Mouse (Mus musculus) hindbrain, embryonic 16.5 days (tissue): ENCODE data around the gene Npc2. TPM values are rescaled to one million over a fixed set of nuclear protein-coding genes. Genes with fewer than 3 reads are reported as not detected.
A peak's percentile ranks its signal among the peaks of the same experiment; 100 is the strongest.

Experiments
- ATAC-seq: fragments of 200-750 bp; cut with Nextera tagmentation; 2 replicates; pipeline ENCODE4 v1.8.0; 2017; ENCODE audit warnings: moderate TSS enrichment, moderate library complexity
- H3K27ac ChIP-seq: fragments of 300-500 bp; sonication (generic); 2 replicates; pipeline ENCODE4 v1.5.1; 2014; ENCODE audit warnings: low read depth, mild to moderate bottlenecking, control low read depth, low read length, moderate library complexity
- H3K27me3 ChIP-seq: fragments of 300-500 bp; sonication (generic); replicated peaks from 2 replicates; pipeline ENCODE4 v1.6.1; 2014; ENCODE audit warnings: low read length; ENCODE audit not compliant: control insufficient read depth, insufficient read depth
- H3K36me3 ChIP-seq: fragments of 300-500 bp; sonication (generic); 2 replicates; pipeline ENCODE4 v1.6.1; 2014; ENCODE audit warnings: mild to moderate bottlenecking, low read length, moderate library complexity, mixed read lengths; ENCODE audit not compliant: control insufficient read depth, insufficient read depth
- H3K4me1 ChIP-seq: fragments of 300-500 bp; sonication (generic); 2 replicates; pipeline ENCODE4 v1.6.1; 2014; ENCODE audit warnings: low read depth, low read length; ENCODE audit not compliant: control insufficient read depth, insufficient read depth
- H3K4me2 ChIP-seq: fragments of 300-500 bp; sonication (generic); 2 replicates; pipeline ENCODE4 v1.6.1; 2014; ENCODE audit warnings: mild to moderate bottlenecking, low read length, control low read depth, moderate library complexity
- H3K4me3 ChIP-seq: fragments of 300-500 bp; sonication (generic); 2 replicates; pipeline ENCODE4 v1.5.1; 2014; ENCODE audit warnings: mild to moderate bottlenecking, low read length, control low read depth, moderate library complexity
- H3K9ac ChIP-seq: fragments of 300-500 bp; sonication (generic); 2 replicates; pipeline ENCODE4 v1.6.1; 2014; ENCODE audit warnings: low read depth, mild to moderate bottlenecking, control low read depth, low read length, moderate library complexity
- H3K9me3 ChIP-seq: fragments of 300-500 bp; sonication (generic); 2 replicates; pipeline ENCODE4 v1.6.1; 2014; ENCODE audit warnings: mild to moderate bottlenecking, low read length, moderate library complexity; ENCODE audit not compliant: control insufficient read depth
- WGBS: fragments of 180-500 bp; shearing (Covaris S2); extraction: QIAGEN DNeasy Blood & Tissue Kit; methylation state at CpG from one replicate; pipeline ENCODE4 v1.1.7; 2014; 5-methylcytosine and 5-hydroxymethylcytosine counted together
- polyA plus RNA-seq: library from polyadenylated mRNA; unstranded; fragments of >200 nt; fragmentation: Nextera tagmentation; extraction: Ambion mirVana; gene quantifications from 2 replicates; pipeline ENCODE4 v1.2.1, GENCODE M21; 2015

The Npc2 gene
- polyA plus RNA-seq, 1 experiment from 2014 or later: 57.6 TPM

GRCm38 (mm10) chr12:84752131-84752977 is 20.6 kb downstream of the Npc2 start:
- H3K36me3 ChIP-seq: peaks cover 3% of the 10 kb centered on the region; the same call in 1 of the 2 replicates
- H3K4me1 ChIP-seq: peaks cover 17% of the 10 kb centered on the region
- no peak overlapping the region for H3K4me3 ChIP-seq
- peak overlapping the region; percentile 73 for H3K27ac ChIP-seq
- H3K4me2 ChIP-seq: peak overlapping the region; percentile 14
- H3K9ac ChIP-seq: peak overlapping the region; percentile 38
- H3K27me3 ChIP-seq: no peaks in the 10 kb centered on the region
- no peaks in the 10 kb centered on the region for H3K9me3 ChIP-seq
- WGBS: 16% methylated on average over 14 of the region's 14 CpGs
- peak; percentile 77 for ATAC-seq

- ATAC-seq: no peak
- no peaks in the 10 kb centered on the region for H3K36me3 ChIP-seq
- no peaks in the 10 kb centered on the region for H3K27me3 ChIP-seq
- 55% methylated on average over 14 of the region's 14 CpGs for WGBS
- no peak overlapping the region for H3K4me2 ChIP-seq
- H3K4me1 ChIP-seq: peaks cover 17% of the 10 kb centered on the region
- no peaks in the 10 kb centered on the region for H3K9me3 ChIP-seq
- H3K9ac ChIP-seq: no peak overlapping the region
- no peak overlapping the region for H3K4me3 ChIP-seq
- no peak overlapping the region for H3K27ac ChIP-seq
Measured at GRCm38 (mm10) chr12:84750661-84751060, 22.3 kb downstream of the Npc2 start.

GRCm38 (mm10) chr12:84748134-84748533 is 24.8 kb downstream of the Npc2 start:
- Histone ChIP-seq H3K27ac (no peak overlapping the region), H3K9ac (no peak overlapping the region), H3K4me3 (no peak overlapping the region), H3K4me2 (no peak overlapping the region), H3K4me1 (peaks cover 17% of the 10 kb centered on the region), H3K36me3 (no peaks in the 10 kb centered on the region), H3K27me3 (no peaks in the 10 kb centered on the region), H3K9me3 (no peaks in the 10 kb centered on the region)
- WGBS: 77% methylated on average over 3 of the region's 3 CpGs
- ATAC-seq: no peak

- H3K36me3 ChIP-seq: no peaks in the 10 kb centered on the region
- H3K9me3 ChIP-seq: no peaks in the 10 kb centered on the region
- WGBS: 69% methylated on average over 4 of the region's 4 CpGs
- H3K9ac ChIP-seq: no peak overlapping the region
- no peak overlapping the region for H3K27ac ChIP-seq
- H3K4me3 ChIP-seq: no peak overlapping the region
- no peaks in the 10 kb centered on the region for H3K27me3 ChIP-seq
- H3K4me2 ChIP-seq: no peak overlapping the region
- no peak for ATAC-seq
- no peaks in the 10 kb centered on the region for H3K4me1 ChIP-seq
Measured at GRCm38 (mm10) chr12:84745700-84746099, 27.3 kb downstream of the Npc2 start.

- Histone ChIP-seq H3K27me3 (no peaks in the 10 kb centered on the region), H3K36me3 (no peaks in the 10 kb centered on the region), H3K4me1 (no peaks in the 10 kb centered on the region), H3K4me2 (no peak overlapping the region), H3K9ac (no peak overlapping the region), H3K4me3 (no peak overlapping the region), H3K9me3 (no peaks in the 10 kb centered on the region), H3K27ac (no peak overlapping the region)
- ATAC-seq: no peak
- WGBS: 93% methylated on average over 10 of the region's 10 CpGs
Measured at GRCm38 (mm10) chr12:84743496-84743895, 29.5 kb downstream of the Npc2 start.

- 77% methylated on average over 13 of the region's 13 CpGs for WGBS
- H3K4me2 ChIP-seq: no peak overlapping the region
Measured at GRCm38 (mm10) chr12:84733366-84733765, 39.6 kb downstream of the Npc2 start.

GRCm38 (mm10) chr12:84728421-84728820 is 44.5 kb downstream of the Npc2 start:
- H3K27ac ChIP-seq: no peak overlapping the region
- H3K9me3 ChIP-seq: no peaks in the 10 kb centered on the region
- no peak for ATAC-seq
- no peak overlapping the region for H3K4me2 ChIP-seq
- H3K9ac ChIP-seq: no peak overlapping the region
- H3K4me1 ChIP-seq: no peaks in the 10 kb centered on the region
- no peak overlapping the region for H3K4me3 ChIP-seq
- 91% methylated on average over 10 of the region's 10 CpGs for WGBS
- no peaks in the 10 kb centered on the region for H3K27me3 ChIP-seq
- H3K36me3 ChIP-seq: no peaks in the 10 kb centered on the region

More at GRCm38 (mm10) chr12:84733366-84733765, 39.6 kb downstream of the Npc2 start:
- Histone ChIP-seq H3K4me3 (no peak overlapping the region), H3K9me3 (no peaks in the 10 kb centered on the region), H3K27ac (no peak overlapping the region), H3K4me1 (no peaks in the 10 kb centered on the region), H3K9ac (no peak overlapping the region), H3K27me3 (no peaks in the 10 kb centered on the region), H3K36me3 (no peaks in the 10 kb centered on the region)
- ATAC-seq: no peak

- Histone ChIP-seq H3K27me3 (no peaks in the 10 kb centered on the region), H3K27ac (no peak overlapping the region), H3K4me1 (no peaks in the 10 kb centered on the region), H3K4me3 (no peak overlapping the region), H3K4me2 (no peak overlapping the region), H3K9ac (no peak overlapping the region), H3K9me3 (no peaks in the 10 kb centered on the region), H3K36me3 (no peaks in the 10 kb centered on the region)
- 69% methylated on average over 5 of the region's 5 CpGs for WGBS
- ATAC-seq: no peak
Measured at GRCm38 (mm10) chr12:84727434-84727833, 45.5 kb downstream of the Npc2 start.

- Histone ChIP-seq H3K9me3 (no peaks in the 10 kb centered on the region), H3K4me1 (no peaks in the 10 kb centered on the region), H3K9ac (no peak overlapping the region), H3K36me3 (no peaks in the 10 kb centered on the region), H3K4me2 (no peak overlapping the region), H3K4me3 (no peak overlapping the region), H3K27me3 (no peaks in the 10 kb centered on the region), H3K27ac (no peak overlapping the region)
- ATAC-seq: no peak
- 27% methylated on average over 4 of the region's 4 CpGs for WGBS
Measured at GRCm38 (mm10) chr12:84726986-84727385, 46.0 kb downstream of the Npc2 start.
